Mouse (Mus musculus) duodenum, adult 2 months (tissue): ENCODE measurements around the gene Olfr1120. TPM values are rescaled to one million over a fixed set of nuclear protein-coding genes. Genes with fewer than 3 reads are reported as not detected.

Experiments
- polyA plus RNA-seq: library from polyadenylated mRNA; depleted of rRNA; stranded (reverse); fragments of >200 nt; gene quantifications from 2 replicates; pipeline ENCODE4 v1.2.3, GENCODE M21; 2012; ENCODE audit warnings: low replicate concordance; rRNA removed

Gene Olfr1120
- not detected in 2 replicates for polyA plus RNA-seq

GRCm38 (mm10) chr2:87354515-87354914 is at the start of gene Olfr1120:
Olfr1120 (plus strand) TSS chr2:87354815.

GRCm38 (mm10) chr2:87307281-87307680 is 47.3 kb upstream of the Olfr1120 start, which contains the start of gene Olfr1118:
Olfr1118 (plus strand) TSS chr2:87307581.

GRCm38 (mm10) chr2:87369595-87369994 is 15.0 kb downstream of the Olfr1120 start, which contains the start of gene Olfr1121:
Olfr1121 (plus strand) TSS chr2:87369895.

GRCm38 (mm10) chr2:87385549-87385948 is 30.9 kb downstream of the Olfr1120 start, which contains the start of gene Olfr1122:
Olfr1122 (plus strand) TSS chr2:87385849.

Other genes with a start within 250 kb of the Olfr1120 start
- gene Olfr259, start 240.2 kb upstream of the Olfr1120 start, polyA plus RNA-seq, result not detected in 2 replicates
- not detected in 2 replicates for gene Olfr1110, start 214.5 kb upstream of the Olfr1120 start, polyA plus RNA-seq
- gene Olfr1111, start 202.2 kb upstream of the Olfr1120 start, polyA plus RNA-seq, result not detected in 2 replicates
- gene Olfr1112, start 167.0 kb upstream of the Olfr1120 start, polyA plus RNA-seq, result not detected in 2 replicates
- not detected in 2 replicates for gene Olfr1113, start 145.8 kb upstream of the Olfr1120 start, polyA plus RNA-seq
- not detected in 2 replicates for gene Olfr1115, start 106.8 kb upstream of the Olfr1120 start, polyA plus RNA-seq
- gene Olfr1116, start 87.3 kb upstream of the Olfr1120 start, polyA plus RNA-seq, result not detected in 2 replicates
- gene Olfr1118, start 47.2 kb upstream of the Olfr1120 start, polyA plus RNA-seq, result not detected in 2 replicates
- gene Olfr1121, start 15.1 kb downstream of the Olfr1120 start, polyA plus RNA-seq, result not detected in 2 replicates
- gene Olfr1122, start 31.0 kb downstream of the Olfr1120 start, polyA plus RNA-seq, result not detected in 2 replicates
- gene Olfr1123, start 61.8 kb downstream of the Olfr1120 start, polyA plus RNA-seq, result not detected in 2 replicates
- not detected in 2 replicates for gene Olfr1124, start 75.5 kb downstream of the Olfr1120 start, polyA plus RNA-seq
- not detected in 2 replicates for gene Olfr1126, start 99.1 kb downstream of the Olfr1120 start, polyA plus RNA-seq
- gene Pramel7, start 142.3 kb downstream of the Olfr1120 start, polyA plus RNA-seq, result not detected in 2 replicates
- gene Pramel6, start 151.8 kb downstream of the Olfr1120 start, polyA plus RNA-seq, result not detected in 2 replicates
- gene Olfr153, start 177.0 kb downstream of the Olfr1120 start, polyA plus RNA-seq, result not detected in 2 replicates
- not detected in 2 replicates for gene Olfr1128, start 190.7 kb downstream of the Olfr1120 start, polyA plus RNA-seq
- gene Olfr1129, start 219.1 kb downstream of the Olfr1120 start, polyA plus RNA-seq, result not detected in 2 replicates